Mouse (Mus musculus) cerebellum, postnatal 14 days (tissue): ENCODE results near the gene Cyp1a1.
"Not testable (repeated sequence)": the region's sequence is repeated elsewhere in the genome, so short reads cannot be mapped to it uniquely, and the experiment has no call there.

Experiments used
- DNase-seq, 2 experiments: peaks; one replicate each; pipeline ENCODE4 v3.0.0; 2021; ENCODE audit warnings: mixed read lengths in 2 of 2

Cyp1a1 gene

DNA sequence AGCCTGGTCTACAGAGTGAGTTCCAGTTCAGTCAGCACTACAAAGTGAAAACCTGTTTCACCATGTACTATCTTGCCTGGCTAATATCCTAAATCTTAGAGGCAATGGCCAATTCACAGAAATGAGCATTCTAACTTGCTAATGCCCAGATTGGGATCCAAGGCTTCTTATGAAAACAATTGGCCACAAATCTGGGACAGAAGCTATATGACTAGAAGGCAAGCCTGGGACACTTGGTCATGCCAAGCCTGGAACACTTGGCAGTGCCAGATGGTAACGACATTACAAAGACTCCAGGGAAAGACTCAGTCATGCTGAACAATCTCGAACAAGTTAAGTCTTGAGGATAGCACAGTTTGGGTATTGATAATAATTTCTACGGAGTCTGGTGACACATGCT is 18.8 kb downstream of the Cyp1a1 start:
- DNase-seq: no peak

DNA sequence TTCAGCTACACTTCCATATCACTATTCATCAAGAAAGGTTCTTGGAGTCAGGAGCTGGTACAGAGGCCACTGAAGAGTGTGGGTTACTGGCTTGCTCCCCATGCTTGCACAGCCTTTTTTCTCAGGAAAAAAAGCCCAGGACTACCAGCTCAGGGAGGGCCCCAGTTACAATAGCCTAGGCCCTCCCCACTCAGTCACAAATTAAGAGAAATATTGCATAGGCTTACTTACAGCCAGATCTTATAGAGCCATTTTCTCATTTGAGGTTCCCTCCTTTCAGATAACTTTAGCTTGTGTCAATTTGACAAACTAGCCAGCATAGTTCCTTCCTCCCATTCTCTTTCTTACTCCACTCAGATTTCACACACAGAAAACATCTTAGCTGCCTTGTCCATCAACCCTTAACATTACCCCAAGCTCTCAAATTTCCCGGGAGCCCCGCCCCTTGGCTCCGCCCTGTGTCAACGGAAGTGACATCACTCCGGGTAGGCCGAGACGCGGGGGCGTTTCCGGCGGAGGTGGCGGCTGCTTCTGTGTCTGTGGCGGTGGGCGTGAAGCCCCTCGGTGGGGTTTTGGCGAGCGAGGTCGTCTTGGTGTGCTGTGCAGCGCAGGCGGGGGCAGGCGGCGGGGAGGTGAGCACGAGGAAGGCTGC is 20.5 kb downstream of the Cyp1a1 start, which contains the start of gene Edc3:
Edc3 (plus strand) TSS at position 473 of the 652 bp plus-strand sequence.
- DNase-seq: peak; percentile 90 to 94

DNA sequence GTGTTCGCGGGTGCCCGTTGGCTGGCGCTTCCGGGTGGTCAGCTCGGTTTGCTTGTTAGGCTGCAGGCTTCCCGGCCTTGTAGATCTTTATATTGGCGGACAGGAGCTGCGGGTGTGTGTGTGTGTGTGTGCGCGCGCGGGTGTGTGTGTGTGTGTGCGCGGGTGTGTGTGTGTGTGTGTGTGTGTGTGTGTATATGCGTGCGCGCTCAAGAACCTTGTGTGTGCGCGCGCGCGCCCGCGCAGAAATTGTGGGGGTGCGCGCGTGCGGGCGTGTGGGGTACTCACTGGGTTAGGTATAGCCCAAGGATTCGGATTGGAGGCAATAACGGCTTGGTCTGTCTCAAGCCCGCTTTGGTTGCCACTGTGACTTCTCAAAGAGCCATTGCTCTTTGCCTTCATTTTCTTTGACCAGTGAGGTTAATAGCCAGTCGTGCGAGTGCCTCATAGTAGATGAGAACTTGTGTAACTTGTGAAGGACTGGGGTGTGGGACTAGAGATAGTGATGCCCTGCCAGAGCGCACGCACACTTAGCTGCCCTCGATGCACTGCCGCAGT is 21.1 kb downstream of the Cyp1a1 start:
- DNase-seq: peak; percentile 65 to 75

DNA sequence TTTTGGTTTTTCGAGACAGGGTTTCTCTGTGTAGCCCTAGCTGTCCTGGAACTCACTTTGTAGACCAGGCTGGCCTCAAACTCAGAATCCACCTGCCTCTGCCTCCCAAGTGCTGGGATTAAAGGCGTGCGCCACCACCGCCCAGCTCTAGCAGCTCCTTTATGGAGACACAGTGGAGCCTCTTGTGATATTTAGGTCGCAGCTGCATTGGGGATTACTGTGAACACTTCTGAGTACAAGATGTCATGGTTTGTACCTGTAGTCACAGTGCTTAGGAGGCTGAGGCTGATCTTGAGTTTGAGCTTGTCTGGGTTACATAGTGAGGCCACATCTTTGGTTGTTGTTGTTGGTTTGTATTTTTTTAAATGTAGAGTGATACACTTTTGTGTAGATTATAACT is 22.5 kb downstream of the Cyp1a1 start:
- DNase-seq: not testable (repeated sequence)

DNA sequence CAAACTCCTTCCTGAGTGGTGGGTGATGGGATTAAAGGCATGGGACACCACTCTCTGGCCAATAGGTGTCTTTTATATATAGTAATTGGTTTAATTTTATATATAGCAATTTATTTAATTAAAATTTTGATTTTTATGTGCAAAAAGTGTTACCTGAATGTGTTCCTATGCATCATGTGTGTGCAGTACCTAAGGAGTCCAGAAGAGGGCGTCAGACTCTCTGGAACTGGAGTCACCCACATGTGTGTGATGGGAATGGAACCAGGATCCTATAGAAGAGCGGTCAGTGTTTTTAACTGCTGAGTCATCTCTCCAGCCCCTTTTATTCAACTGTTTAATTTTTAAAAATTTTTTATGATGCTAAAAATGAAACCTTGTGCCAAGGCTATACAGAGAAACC is 24.5 kb downstream of the Cyp1a1 start:
- DNase-seq: peak in 1 of 2 experiments; percentile 26

DNA sequence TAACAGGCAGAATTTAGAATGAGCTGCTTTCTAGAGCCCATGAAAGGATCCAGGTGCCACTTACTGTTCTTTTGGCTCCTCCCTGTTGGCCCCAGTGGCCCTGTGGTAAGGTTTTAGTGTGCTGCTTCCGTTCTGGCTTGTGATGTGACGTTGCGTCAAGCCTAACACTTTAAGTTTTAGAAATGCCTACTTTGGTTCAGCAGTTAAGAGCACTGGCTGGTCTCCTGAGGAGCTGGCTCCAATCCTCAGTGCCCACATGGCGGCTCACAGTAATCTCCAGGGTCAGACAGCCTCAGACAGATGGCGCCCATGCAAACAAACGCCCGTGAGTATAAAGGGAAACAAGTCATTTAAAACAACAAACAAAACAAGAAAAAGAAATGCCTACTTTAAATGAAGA is 30.7 kb downstream of the Cyp1a1 start:
- DNase-seq: peak in 1 of 2 experiments; percentile 56

DNA sequence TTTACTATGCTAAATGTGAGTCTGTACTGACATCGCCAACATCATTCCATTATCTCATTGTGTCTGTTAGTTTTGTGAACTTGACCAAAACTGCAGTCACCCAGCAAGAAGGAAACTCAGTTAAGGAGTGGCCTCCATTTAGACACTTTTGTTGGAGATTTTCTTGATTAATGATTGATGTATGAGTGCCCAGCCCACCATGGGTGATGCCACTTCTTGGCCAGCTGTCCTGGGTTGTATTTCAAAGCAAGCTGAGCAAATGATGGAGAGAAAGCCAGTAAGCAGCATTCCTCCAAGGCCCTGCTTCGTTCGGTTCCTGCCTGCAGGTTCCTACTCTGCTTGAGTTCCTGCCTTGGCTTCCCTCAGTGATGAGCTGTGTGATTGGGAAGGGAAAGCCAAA is 33.0 kb downstream of the Cyp1a1 start:
- no peak for DNase-seq

DNA sequence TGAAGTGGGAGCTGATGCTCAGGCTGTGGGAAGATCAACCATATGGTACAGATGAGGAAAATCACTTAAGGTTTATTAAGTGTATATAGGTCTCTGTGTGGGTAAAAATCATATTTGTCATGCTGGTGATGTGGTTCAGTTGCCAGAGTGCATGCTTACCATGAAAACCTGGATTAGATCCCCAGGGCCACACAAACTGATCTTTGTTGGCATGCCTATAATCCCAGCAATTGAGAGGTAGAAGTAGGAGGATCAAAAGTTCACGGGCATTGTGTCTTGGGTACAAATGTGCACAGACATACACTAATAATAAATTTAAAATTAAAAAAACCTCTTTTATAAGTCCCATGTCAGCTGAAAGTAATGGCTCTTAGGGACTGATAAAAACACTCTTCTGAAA is 34.6 kb downstream of the Cyp1a1 start:
- DNase-seq: no peak

DNA sequence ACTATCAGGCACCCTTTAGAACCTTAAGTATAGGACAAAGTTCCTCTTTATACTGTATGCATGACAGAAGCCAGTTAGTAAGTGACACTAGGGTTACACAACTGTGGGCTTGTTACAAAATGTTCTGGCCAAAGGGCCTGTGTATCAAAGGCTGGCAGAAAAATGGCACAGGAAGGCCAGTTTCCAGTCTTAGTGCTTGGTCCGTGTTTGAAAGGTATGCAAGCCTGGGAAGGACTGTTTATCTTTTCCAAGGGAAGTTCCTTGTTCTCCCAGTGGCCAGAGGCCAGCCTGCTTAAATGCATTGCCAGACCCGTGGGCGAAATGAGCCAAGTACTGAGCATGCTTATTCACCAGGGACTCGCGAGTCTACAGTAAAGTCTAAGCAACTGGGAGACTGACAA is 35.6 kb downstream of the Cyp1a1 start:
- peak; percentile 49 to 70 for DNase-seq

DNA sequence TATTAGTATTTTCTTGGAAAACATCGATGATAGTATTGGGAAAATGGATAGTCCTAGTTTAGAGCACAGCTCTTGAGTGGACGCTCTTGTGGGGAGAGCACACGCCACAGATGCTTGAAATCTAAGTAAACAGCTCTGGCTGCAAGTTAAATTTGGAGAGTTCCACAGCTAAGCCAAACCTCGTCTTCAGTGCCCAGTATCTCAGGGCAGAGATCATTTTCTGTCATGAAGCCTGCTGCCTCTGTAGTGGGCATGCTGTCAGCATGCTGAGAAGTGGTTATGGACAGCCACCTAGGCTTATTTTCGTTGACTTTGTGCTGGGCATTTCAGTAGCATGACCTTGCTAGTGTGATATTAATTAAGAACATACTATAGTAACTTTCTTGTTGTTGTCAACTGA is 36.1 kb downstream of the Cyp1a1 start:
- DNase-seq: peak in 1 of 2 experiments; percentile 28

DNA sequence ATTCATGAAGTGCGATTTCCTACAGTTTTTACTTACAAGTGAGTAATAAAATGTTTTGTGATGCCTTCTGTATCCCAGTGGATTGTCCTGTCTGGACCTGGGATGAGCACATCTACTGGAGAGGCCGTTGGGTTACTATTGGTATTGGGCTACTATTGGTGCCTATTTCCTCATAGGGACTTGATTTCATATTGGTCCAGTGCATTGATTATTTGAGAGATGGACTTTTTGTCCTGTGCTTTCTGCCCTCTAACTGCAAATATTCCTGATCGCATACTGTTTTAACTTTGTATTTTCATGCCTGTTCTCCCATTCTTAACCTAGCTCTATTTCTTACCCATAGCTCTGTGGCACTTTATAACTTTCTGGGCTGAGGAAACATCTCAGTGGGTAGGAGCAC is 37.0 kb downstream of the Cyp1a1 start:
- DNase-seq: no peak

DNA sequence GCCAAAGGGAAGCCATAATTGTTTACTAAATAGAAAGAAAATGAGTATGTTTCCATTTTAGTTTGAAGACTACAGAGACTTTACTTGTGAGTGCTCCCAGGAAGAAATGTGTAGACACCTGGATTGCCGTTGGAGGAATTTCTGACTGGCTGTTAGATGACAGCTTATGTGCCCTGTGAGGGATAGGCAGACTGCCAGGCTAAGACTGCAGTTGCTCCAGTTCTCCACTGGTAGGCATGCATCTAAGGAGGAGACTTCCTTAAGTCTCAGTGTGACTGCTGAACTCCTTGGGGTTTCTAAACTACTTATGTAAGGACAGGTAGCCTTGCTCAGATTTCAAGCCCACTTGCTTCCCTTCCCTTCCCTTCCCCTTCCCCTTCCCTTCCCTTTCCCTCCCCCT is 40.6 kb downstream of the Cyp1a1 start:
- peak; percentile 62 to 72 for DNase-seq

DNA sequence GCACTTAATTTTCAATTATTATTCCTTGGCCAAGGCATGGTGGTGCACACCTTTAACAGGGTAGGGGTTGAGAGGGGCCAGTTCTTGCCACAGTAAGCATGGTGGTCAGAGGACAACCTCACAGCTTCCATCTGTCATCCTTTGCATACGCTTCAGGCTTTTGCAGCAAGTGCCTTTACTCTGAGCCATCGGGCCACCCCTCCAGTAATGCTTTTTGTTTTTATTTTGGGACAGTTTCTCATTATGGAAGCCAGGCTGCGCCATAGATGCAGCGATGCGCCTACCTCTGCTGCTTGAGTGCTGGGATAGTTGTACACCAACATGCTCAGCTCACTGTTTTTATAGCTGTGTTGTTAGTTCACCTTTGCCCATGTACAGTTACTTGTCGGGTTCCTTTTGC is 45.9 kb downstream of the Cyp1a1 start:
- DNase-seq: no peak

DNA sequence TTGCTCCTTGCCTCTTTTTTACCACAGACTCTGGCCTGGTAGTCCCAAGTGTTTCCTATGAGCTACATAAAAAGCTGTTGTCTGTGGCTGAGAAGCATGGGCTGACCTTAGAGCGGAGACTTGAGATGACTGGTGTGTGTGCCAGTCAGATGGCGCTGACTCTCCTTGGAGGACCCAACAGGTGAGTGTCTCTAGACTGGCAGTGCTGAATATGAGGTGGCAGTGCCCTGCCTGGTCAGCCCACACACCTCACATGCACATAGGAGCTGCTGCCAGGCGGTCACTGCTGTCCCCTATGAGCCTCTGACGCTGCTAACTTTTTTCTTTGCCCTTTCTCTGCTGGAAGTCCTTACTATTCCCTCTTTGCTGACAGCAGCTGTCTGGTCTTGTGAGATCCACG is 52.1 kb downstream of the Cyp1a1 start:
- DNase-seq: no peak

DNA sequence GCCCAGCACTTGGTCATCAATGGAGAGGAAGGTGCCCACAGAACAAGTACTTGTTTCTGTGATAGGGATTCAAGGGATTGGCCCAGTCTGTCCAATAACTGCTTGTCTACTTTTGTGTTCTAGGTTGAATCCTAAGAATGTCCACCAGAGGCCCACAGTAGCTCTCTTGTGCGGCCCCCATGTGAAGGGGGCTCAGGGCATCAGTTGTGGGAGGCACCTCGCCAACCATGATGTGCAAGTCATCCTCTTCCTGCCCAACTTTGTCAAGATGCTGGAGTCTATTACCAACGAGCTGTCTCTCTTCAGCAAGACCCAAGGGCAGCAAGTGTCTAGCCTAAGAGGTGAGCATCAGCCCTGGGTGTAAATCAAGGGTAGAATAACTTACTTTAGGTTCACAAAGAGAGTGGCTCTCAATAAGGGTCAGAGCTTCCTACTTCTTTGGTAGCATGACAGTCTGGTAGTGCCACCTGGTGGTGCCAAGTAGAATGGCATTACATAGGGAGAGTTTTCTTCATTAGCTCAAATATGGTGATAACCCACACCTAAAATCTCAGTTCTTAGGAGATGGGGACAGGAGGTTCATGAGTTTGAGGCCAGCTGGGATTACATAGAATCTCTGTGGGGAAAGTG is 56.8 kb downstream of the Cyp1a1 start:
- DNase-seq: peak; percentile 62 to 78

DNA sequence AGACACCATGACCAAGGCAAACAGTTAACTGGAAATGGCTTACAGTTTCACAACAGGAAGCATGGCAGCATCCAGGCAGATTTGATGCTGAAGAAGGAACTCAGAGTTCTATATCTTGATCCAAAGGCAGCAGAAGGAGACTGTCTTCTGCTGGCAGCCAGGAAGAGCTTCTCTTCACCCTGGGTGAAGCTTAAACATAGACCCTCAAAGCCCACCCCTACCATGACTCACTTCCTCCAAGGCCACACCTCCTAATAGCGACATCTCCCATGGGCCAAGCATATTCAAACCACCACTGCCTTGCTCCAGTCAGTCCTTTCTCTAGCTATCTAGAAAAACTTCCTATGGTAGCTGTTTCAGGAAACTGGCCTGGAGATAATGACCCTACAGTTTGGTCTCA is 59.3 kb downstream of the Cyp1a1 start:
- DNase-seq: no peak

DNA sequence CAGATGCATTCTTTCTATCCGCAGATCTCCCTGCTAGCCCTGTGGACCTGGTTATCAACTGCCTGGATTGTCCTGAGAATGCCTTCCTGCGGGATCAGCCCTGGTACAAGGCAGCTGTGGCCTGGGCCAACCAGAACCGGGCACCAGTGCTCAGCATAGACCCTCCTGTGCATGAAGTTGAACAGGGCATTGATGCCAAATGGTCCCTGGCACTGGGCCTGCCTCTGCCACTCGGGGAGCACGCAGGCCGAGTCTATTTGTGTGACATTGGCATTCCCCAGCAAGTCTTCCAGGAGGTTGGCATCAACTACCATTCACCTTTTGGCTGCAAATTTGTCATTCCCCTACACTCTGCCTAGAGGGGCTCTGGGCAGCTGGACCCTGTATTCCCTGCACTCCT is 60.4 kb downstream of the Cyp1a1 start:
- DNase-seq: peak; percentile 88 to 91

DNA sequence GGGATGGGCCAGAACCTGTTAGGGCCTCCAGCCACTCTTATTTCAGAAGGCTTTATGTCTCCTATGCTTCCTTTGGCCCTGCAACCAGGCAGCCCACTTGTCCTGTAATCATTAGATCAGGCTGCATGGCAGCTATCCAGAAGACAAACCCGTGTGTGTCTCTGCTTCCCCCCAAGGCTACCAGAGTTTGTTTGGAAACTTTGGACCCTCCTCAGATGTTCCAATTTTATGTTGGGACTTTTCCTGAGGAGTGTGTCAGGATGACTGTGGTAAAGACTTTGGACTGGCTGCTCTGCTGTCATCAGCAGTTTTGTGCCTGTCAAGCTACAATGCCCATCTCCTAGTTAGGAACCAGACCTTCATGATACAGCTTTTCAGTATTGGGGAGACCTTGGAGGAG is 61.1 kb downstream of the Cyp1a1 start:
- peak in 1 of 2 experiments; percentile 24 for DNase-seq

DNA sequence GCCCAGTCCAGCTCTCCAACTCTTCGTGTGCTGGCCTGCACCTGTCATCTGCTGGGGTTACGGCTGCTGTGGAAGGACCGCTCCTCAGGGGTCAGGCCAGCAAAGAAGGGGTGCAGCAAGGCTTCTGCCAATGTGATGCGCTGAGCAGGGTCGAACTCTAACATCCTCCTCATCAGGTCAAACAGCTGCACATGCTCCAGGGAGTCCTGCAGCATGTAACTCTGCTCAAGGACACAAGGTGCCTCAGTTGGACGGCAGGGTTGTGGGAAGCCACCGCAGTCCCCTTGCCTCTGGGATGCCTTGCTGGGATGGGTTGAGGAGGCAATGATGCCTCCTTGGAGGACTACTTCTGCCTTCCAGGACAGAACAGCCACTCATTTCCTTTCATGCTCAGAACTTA is 63.2 kb downstream of the Cyp1a1 start:
- no peak for DNase-seq
